Mouse (Mus musculus): ENCODE data around the gene Slc35b2.
A peak's percentile ranks its signal among the peaks of the same experiment; 100 is the strongest.

Gene Slc35b2

GRCm38 (mm10) chr17:45598376-45598775, 34.7 kb downstream of the Slc35b2 start:
- DNase-seq (ENCODE audit: extremely low read depth, insufficient read length, low spot score): no peak

- DNase-seq (ENCODE audit: extremely low read depth, insufficient read length, low spot score): no peak
Observed at GRCm38 (mm10) chr17:45598891-45599290, 35.2 kb downstream of the Slc35b2 start.

- peak; percentile 67 for DNase-seq (ENCODE audit: extremely low read depth, insufficient read length, low spot score)
Observed at GRCm38 (mm10) chr17:45599446-45600242, 36.0 kb downstream of the Slc35b2 start, which contains the start of gene Slc29a1. TSS of gene Slc29a1 (minus strand) at chr17:45599606.

- DNase-seq (ENCODE audit: extremely low read depth, insufficient read length, low spot score): no peak
Observed at GRCm38 (mm10) chr17:45600267-45600666, 36.6 kb downstream of the Slc35b2 start.

- no peak for DNase-seq (ENCODE audit: extremely low read depth, insufficient read length, low spot score)
Observed at GRCm38 (mm10) chr17:45601325-45601724, 37.7 kb downstream of the Slc35b2 start.

GRCm38 (mm10) chr17:45601877-45602304, 38.2 kb downstream of the Slc35b2 start, which contains the start of gene Mymx:
TSS of gene Mymx (minus strand) at chr17:45602102.
- DNase-seq (ENCODE audit: extremely low read depth, insufficient read length, low spot score): no peak

- DNase-seq (ENCODE audit: extremely low read depth, insufficient read length, low spot score): no peak
Observed at GRCm38 (mm10) chr17:45602984-45603383, 39.3 kb downstream of the Slc35b2 start.

GRCm38 (mm10) chr17:45606992-45607879, 43.6 kb downstream of the Slc35b2 start:
- DNase-seq (ENCODE audit: extremely low read depth, insufficient read length, low spot score): no peak

GRCm38 (mm10) chr17:45608396-45608795, 44.7 kb downstream of the Slc35b2 start:
- DNase-seq (ENCODE audit: extremely low read depth, insufficient read length, low spot score): no peak

GRCm38 (mm10) chr17:45610144-45610866, 46.6 kb downstream of the Slc35b2 start:
- DNase-seq (ENCODE audit: extremely low read depth, insufficient read length, low spot score): no peak

- no peak for DNase-seq (ENCODE audit: extremely low read depth, insufficient read length, low spot score)
Observed at GRCm38 (mm10) chr17:45612008-45612407, 48.3 kb downstream of the Slc35b2 start.

- no peak for DNase-seq (ENCODE audit: extremely low read depth, insufficient read length, low spot score)
Observed at GRCm38 (mm10) chr17:45612921-45613320, 49.2 kb downstream of the Slc35b2 start.

- no peak for DNase-seq (ENCODE audit: extremely low read depth, insufficient read length, low spot score)
Observed at GRCm38 (mm10) chr17:45616046-45616650, 52.5 kb downstream of the Slc35b2 start.

- DNase-seq (ENCODE audit: extremely low read depth, insufficient read length, low spot score): no peak
Observed at GRCm38 (mm10) chr17:45616679-45617078, 53.0 kb downstream of the Slc35b2 start.
